Mouse (Mus musculus): ENCODE data around the gene Mier2. TPM values are rescaled to one million over a fixed set of nuclear protein-coding genes. Genes with fewer than 3 reads are reported as not detected.

The Mier2 gene
- polyA plus RNA-seq, 1 experiment from 2014 or later: 38.7 TPM

GRCm38 (mm10) chr10:79502830-79503644 lies 52.0 kb downstream of the Mier2 start:
- no peak overlapping the region for H3K4me3 ChIP-seq
- WGBS: 67% methylated on average over 6 of the region's 6 CpGs
- no peak for ATAC-seq (ENCODE audit: insufficient number of reproducible peaks, low FRiP score)
- H3K4me1 ChIP-seq (replicated peaks): no peaks in the 10 kb centered on the region
- no peak overlapping the region for H3K9ac ChIP-seq
- H3K36me3 ChIP-seq: no peaks in the 10 kb centered on the region
- peaks cover 3% of the 10 kb centered on the region; the same call in 1 of the 2 replicates for H3K9me3 ChIP-seq (replicated peaks)
- H3K4me2 ChIP-seq: no peak overlapping the region
- H3K27ac ChIP-seq (ENCODE audit: poor library complexity, severe bottlenecking): no peak overlapping the region
- no peaks in the 10 kb centered on the region for H3K27me3 ChIP-seq (replicated peaks)

GRCm38 (mm10) chr10:79496701-79497288 lies 58.2 kb downstream of the Mier2 start:
- 51% methylated on average over 2 of the region's 2 CpGs for WGBS
- H3K4me2 ChIP-seq: no peak overlapping the region
- no peaks in the 10 kb centered on the region for H3K36me3 ChIP-seq
- no peaks in the 10 kb centered on the region for H3K27me3 ChIP-seq (replicated peaks)
- H3K9ac ChIP-seq: no peak overlapping the region
- no peak for ATAC-seq (ENCODE audit: insufficient number of reproducible peaks, low FRiP score)
- H3K27ac ChIP-seq (ENCODE audit: poor library complexity, severe bottlenecking): no peak overlapping the region
- no peaks in the 10 kb centered on the region for H3K4me1 ChIP-seq (replicated peaks)
- no peak overlapping the region for H3K4me3 ChIP-seq
- peaks cover 3% of the 10 kb centered on the region; the same call in 1 of the 2 replicates for H3K9me3 ChIP-seq (replicated peaks)

GRCm38 (mm10) chr10:79495886-79496285 lies 59.1 kb downstream of the Mier2 start:
- no peak overlapping the region for H3K4me2 ChIP-seq
- H3K4me3 ChIP-seq: no peak overlapping the region
- no peak for ATAC-seq (ENCODE audit: insufficient number of reproducible peaks, low FRiP score)
- H3K9ac ChIP-seq: no peak overlapping the region
- 67% methylated on average over 3 of the region's 3 CpGs for WGBS
- H3K27ac ChIP-seq (ENCODE audit: poor library complexity, severe bottlenecking): no peak overlapping the region
- no peaks in the 10 kb centered on the region for H3K4me1 ChIP-seq (replicated peaks)
- H3K9me3 ChIP-seq (replicated peaks): peaks cover 3% of the 10 kb centered on the region; the same call in 1 of the 2 replicates
- no peaks in the 10 kb centered on the region for H3K27me3 ChIP-seq (replicated peaks)
- H3K36me3 ChIP-seq: no peaks in the 10 kb centered on the region

Small RNA genes within 50 kb of the gene (microRNA-seq; reads per million reads assigned to microRNA genes)
- 0.71 reads per million for gene Mir6909

Other genes starting within 250 kb of the Mier2 start
- not detected in 2 replicates for gene Vmn2r82, start 198.7 kb downstream of the Mier2 start, polyA plus RNA-seq (2016; fragmentation: Nextera tagmentation; extraction: Ambion mirVana)
- not detected in 2 replicates for gene Vmn2r83, start 86.5 kb downstream of the Mier2 start, polyA plus RNA-seq (2016; fragmentation: Nextera tagmentation; extraction: Ambion mirVana)
- gene Plpp2, start 21.4 kb downstream of the Mier2 start, polyA plus RNA-seq (2016; fragmentation: Nextera tagmentation; extraction: Ambion mirVana): 12.0 and 12.3 TPM in 2 replicates
- not detected in 2 replicates for gene Theg, start 32.1 kb upstream of the Mier2 start, polyA plus RNA-seq (2016; fragmentation: Nextera tagmentation; extraction: Ambion mirVana)
- not detected in 2 replicates for gene C2cd4c, start 58.8 kb upstream of the Mier2 start, polyA plus RNA-seq (2016; fragmentation: Nextera tagmentation; extraction: Ambion mirVana)
- gene Shc2, start 82.7 kb upstream of the Mier2 start, polyA plus RNA-seq (2016; fragmentation: Nextera tagmentation; extraction: Ambion mirVana): 2.7 and 3.0 TPM in 2 replicates
- gene Odf3l2, start 90.5 kb upstream of the Mier2 start, polyA plus RNA-seq (2016; fragmentation: Nextera tagmentation; extraction: Ambion mirVana): not detected in 2 replicates
- gene Madcam1, start 109.4 kb upstream of the Mier2 start, polyA plus RNA-seq (2016; fragmentation: Nextera tagmentation; extraction: Ambion mirVana): 0.23 and 1.0 TPM in 2 replicates
- gene Tpgs1, start 114.2 kb upstream of the Mier2 start, polyA plus RNA-seq (2016; fragmentation: Nextera tagmentation; extraction: Ambion mirVana): 41.9 and 46.0 TPM in 2 replicates
- 151 and 152 TPM in 2 replicates for gene Cdc34, start 127.0 kb upstream of the Mier2 start, polyA plus RNA-seq (2016; fragmentation: Nextera tagmentation; extraction: Ambion mirVana)
- 0.78 and 0.83 TPM in 2 replicates for gene Gzmm, start 133.8 kb upstream of the Mier2 start, polyA plus RNA-seq (2016; fragmentation: Nextera tagmentation; extraction: Ambion mirVana)
- gene Bsg, start 149.3 kb upstream of the Mier2 start, polyA plus RNA-seq (2016; fragmentation: Nextera tagmentation; extraction: Ambion mirVana): 1,289 and 1,310 TPM in 2 replicates
- not detected in 2 replicates for gene Hcn2, start 161.4 kb upstream of the Mier2 start, polyA plus RNA-seq (2016; fragmentation: Nextera tagmentation; extraction: Ambion mirVana)
- 35.4 and 35.9 TPM in 2 replicates for gene Polrmt, start 191.4 kb upstream of the Mier2 start, polyA plus RNA-seq (2016; fragmentation: Nextera tagmentation; extraction: Ambion mirVana)
- gene Fgf22, start 199.9 kb upstream of the Mier2 start, polyA plus RNA-seq (2016; fragmentation: Nextera tagmentation; extraction: Ambion mirVana): 0.22 and 0.38 TPM in 2 replicates
- gene Rnf126, start 211.8 kb upstream of the Mier2 start, polyA plus RNA-seq (2016; fragmentation: Nextera tagmentation; extraction: Ambion mirVana): 78.7 and 78.9 TPM in 2 replicates
- 21.1 and 21.9 TPM in 2 replicates for gene Fstl3, start 222.1 kb upstream of the Mier2 start, polyA plus RNA-seq (2016; fragmentation: Nextera tagmentation; extraction: Ambion mirVana)
- gene Prss57, start 235.8 kb upstream of the Mier2 start, polyA plus RNA-seq (2016; fragmentation: Nextera tagmentation; extraction: Ambion mirVana): 0.24 TPM in 1 of 2 replicates, not detected in the other
- gene Palm, start 238.4 kb upstream of the Mier2 start, polyA plus RNA-seq (2016; fragmentation: Nextera tagmentation; extraction: Ambion mirVana): 72.4 and 80.8 TPM in 2 replicates

Measured in heart, embryonic 12.5 days (tissue).